Mouse (Mus musculus): ENCODE data around the gene Cd53.

The Cd53 gene

GRCm38 (mm10) chr3:106789930-106790329, at the start of gene Cd53:
TSS of gene Cd53 (minus strand) at chr3:106790149.
- DNase-seq (ENCODE audit: low spot score in 2 of 2), result no peak

GRCm38 (mm10) chr3:106832107-106832506, 42.2 kb upstream of the Cd53 start:
- no peak for DNase-seq (ENCODE audit: low spot score in 2 of 2)

- DNase-seq (ENCODE audit: low spot score in 2 of 2), result no peak
Measured at GRCm38 (mm10) chr3:106826187-106826586, 36.2 kb upstream of the Cd53 start, which contains the start of gene Olfr266. TSS of gene Olfr266 (minus strand) at chr3:106826287.

GRCm38 (mm10) chr3:106817676-106818075, 27.7 kb upstream of the Cd53 start:
- DNase-seq (ENCODE audit: low spot score in 2 of 2), result no peak

- no peak for DNase-seq (ENCODE audit: low spot score in 2 of 2)
Measured at GRCm38 (mm10) chr3:106808972-106809695, 19.2 kb upstream of the Cd53 start.

- DNase-seq (ENCODE audit: low spot score in 2 of 2), result no peak
Measured at GRCm38 (mm10) chr3:106798079-106798478, 8.1 kb upstream of the Cd53 start.

GRCm38 (mm10) chr3:106788440-106788887, 1.5 kb downstream of the Cd53 start:
- peak in 1 of 2 experiments; percentile 8 for DNase-seq (ENCODE audit: low spot score in 2 of 2)

GRCm38 (mm10) chr3:106787972-106788371, 2.0 kb downstream of the Cd53 start:
- no peak for DNase-seq (ENCODE audit: low spot score in 2 of 2)

- no peak for DNase-seq (ENCODE audit: low spot score in 2 of 2)
Measured at GRCm38 (mm10) chr3:106785130-106785529, 4.8 kb downstream of the Cd53 start.

GRCm38 (mm10) chr3:106771834-106772233, 18.1 kb downstream of the Cd53 start:
- no peak for DNase-seq (ENCODE audit: low spot score in 2 of 2)

- no peak for DNase-seq (ENCODE audit: low spot score in 2 of 2)
Measured at GRCm38 (mm10) chr3:106755898-106756297, 34.1 kb downstream of the Cd53 start.

GRCm38 (mm10) chr3:106722028-106722945, 67.7 kb downstream of the Cd53 start:
- peak; percentile 81 for DNase-seq (ENCODE audit: low spot score in 2 of 2)

GRCm38 (mm10) chr3:106721397-106722027, 68.4 kb downstream of the Cd53 start:
- DNase-seq (ENCODE audit: low spot score in 2 of 2), result peak; percentile 91 to 96

All from urinary bladder, postnatal 36 days (tissue).